Mouse (Mus musculus) kidney, embryonic 15.5 days (tissue): ENCODE results near the gene Ptms. TPM values are rescaled to one million over a fixed set of nuclear protein-coding genes. Genes with fewer than 3 reads are reported as not detected.
A peak's percentile ranks its signal among the peaks of the same experiment; 100 is the strongest.

Experiments
- ATAC-seq: fragments of 200-750 bp; cut with Nextera tagmentation; replicated peaks from 2 replicates; pipeline ENCODE4 v1.8.0; 2017; ENCODE audit warnings: moderate TSS enrichment; ENCODE audit not compliant: low FRiP score
- H3K27ac ChIP-seq: fragments of 300-500 bp; sonication (generic); 2 replicates; pipeline ENCODE4 v1.5.1; 2015; ENCODE audit warnings: mild to moderate bottlenecking, inconsistent platforms
- H3K27me3 ChIP-seq: fragments of 300-500 bp; sonication (generic); 2 replicates; pipeline ENCODE4 v1.6.1; 2015; ENCODE audit warnings: inconsistent platforms
- H3K36me3 ChIP-seq: fragments of 300-500 bp; sonication (generic); 2 replicates; pipeline ENCODE4 v1.6.1; 2015; ENCODE audit warnings: inconsistent platforms
- H3K4me1 ChIP-seq: fragments of 300-500 bp; sonication (generic); 2 replicates; pipeline ENCODE4 v1.6.1; 2015; ENCODE audit warnings: inconsistent platforms
- H3K4me2 ChIP-seq: fragments of 300-500 bp; sonication (generic); 2 replicates; pipeline ENCODE4 v1.6.1; 2015; ENCODE audit warnings: moderate library complexity, mild to moderate bottlenecking, inconsistent platforms
- H3K4me3 ChIP-seq: fragments of 300-500 bp; sonication (generic); replicated peaks from 2 replicates; pipeline ENCODE4 v1.5.1; 2015; ENCODE audit warnings: mild to moderate bottlenecking, inconsistent platforms
- H3K9ac ChIP-seq: fragments of 300-500 bp; sonication (generic); 2 replicates; pipeline ENCODE4 v1.6.1; 2015; ENCODE audit warnings: mild to moderate bottlenecking, inconsistent platforms
- H3K9me3 ChIP-seq: fragments of 300-500 bp; sonication (generic); replicated peaks from 2 replicates; pipeline ENCODE4 v1.6.1; 2016; ENCODE audit warnings: inconsistent platforms
- WGBS: fragments of 180-500 bp; shearing (Covaris S2); methylation state at CpG from one replicate; pipeline ENCODE4 v1.1.7; 2015; ENCODE audit warnings: mixed read lengths; 5-methylcytosine and 5-hydroxymethylcytosine counted together
- polyA plus RNA-seq: library from polyadenylated mRNA; unstranded; fragments of >200 nt; fragmentation: Nextera tagmentation; extraction: Ambion mirVana; gene quantifications from 2 replicates; pipeline ENCODE4 v1.2.1, GENCODE M21; 2015

The Ptms gene
- polyA plus RNA-seq, 1 experiment from 2014 or later, result 320 TPM

- Histone ChIP-seq H3K36me3 (peaks cover 17% of the 10 kb centered on the region), H3K27ac (no peak overlapping the region), H3K4me3 (no peak overlapping the region), H3K4me2 (no peak overlapping the region), H3K9ac (no peak overlapping the region), H3K27me3 (no peaks in the 10 kb centered on the region), H3K4me1 (no peaks in the 10 kb centered on the region), H3K9me3 (no peaks in the 10 kb centered on the region)
- whole genome bisulfite sequencing, result 88% methylated on average over 3 of the region's 3 CpGs
- ATAC-seq, result no peak
These were observed 23.6 kb upstream of the Ptms start for GRCm38 (mm10) chr6:124943526-124943925.

GRCm38 (mm10) chr6:124941679-124942078, 21.8 kb upstream of the Ptms start:
- 97% methylated on average over 1 of the region's 1 CpGs for WGBS
- Histone ChIP-seq H3K9me3 (no peaks in the 10 kb centered on the region), H3K4me3 (no peak overlapping the region), H3K4me1 (no peaks in the 10 kb centered on the region), H3K27me3 (no peaks in the 10 kb centered on the region), H3K27ac (no peak overlapping the region), H3K36me3 (peaks cover 35% of the 10 kb centered on the region), H3K9ac (no peak overlapping the region), H3K4me2 (no peak overlapping the region)
- no peak for ATAC-seq

- Histone ChIP-seq H3K4me1 (peaks cover 17% of the 10 kb centered on the region), H3K36me3 (peaks cover 67% of the 10 kb centered on the region), H3K27ac (no peak overlapping the region), H3K9me3 (no peaks in the 10 kb centered on the region), H3K9ac (no peak overlapping the region), H3K4me2 (no peak overlapping the region), H3K4me3 (no peak overlapping the region), H3K27me3 (no peaks in the 10 kb centered on the region)
- WGBS, result 92% methylated on average over 7 of the region's 7 CpGs
- ATAC-seq, result peak; percentile 52
These were observed 18.7 kb upstream of the Ptms start for GRCm38 (mm10) chr6:124938554-124938953.

- H3K27me3 ChIP-seq, result no peaks in the 10 kb centered on the region
- 81% methylated on average over 2 of the region's 2 CpGs for WGBS
- no peak overlapping the region for H3K4me3 ChIP-seq
- H3K9me3 ChIP-seq, result no peaks in the 10 kb centered on the region
- H3K4me2 ChIP-seq, result no peak overlapping the region
- H3K36me3 ChIP-seq, result peaks cover 76% of the 10 kb centered on the region
- ATAC-seq, result no peak
- H3K4me1 ChIP-seq, result peaks cover 26% of the 10 kb centered on the region
- no peak overlapping the region for H3K9ac ChIP-seq
- no peak overlapping the region for H3K27ac ChIP-seq
These were observed 17.6 kb upstream of the Ptms start for GRCm38 (mm10) chr6:124937493-124937892.

GRCm38 (mm10) chr6:124936681-124937080, 16.8 kb upstream of the Ptms start:
- 74% methylated on average over 1 of the region's 1 CpGs for WGBS
- peaks cover 31% of the 10 kb centered on the region for H3K4me1 ChIP-seq
- no peak overlapping the region for H3K27ac ChIP-seq
- ATAC-seq, result no peak
- no peaks in the 10 kb centered on the region for H3K27me3 ChIP-seq
- peaks cover 77% of the 10 kb centered on the region for H3K36me3 ChIP-seq
- no peak overlapping the region for H3K9ac ChIP-seq
- no peak overlapping the region for H3K4me3 ChIP-seq
- no peaks in the 10 kb centered on the region for H3K9me3 ChIP-seq
- H3K4me2 ChIP-seq, result no peak overlapping the region

GRCm38 (mm10) chr6:124934670-124935069, 14.8 kb upstream of the Ptms start:
- Histone ChIP-seq H3K9ac (no peak overlapping the region), H3K27ac (no peak overlapping the region), H3K9me3 (no peaks in the 10 kb centered on the region), H3K4me2 (no peak overlapping the region), H3K4me1 (peaks cover 40% of the 10 kb centered on the region), H3K36me3 (peaks cover 71% of the 10 kb centered on the region), H3K27me3 (no peaks in the 10 kb centered on the region), H3K4me3 (no peak overlapping the region)
- WGBS, result 93% methylated on average over 7 of the region's 7 CpGs
- no peak for ATAC-seq

GRCm38 (mm10) chr6:124933127-124933526, 13.2 kb upstream of the Ptms start:
- Histone ChIP-seq H3K27ac (no peak overlapping the region), H3K4me1 (peaks cover 44% of the 10 kb centered on the region), H3K36me3 (peaks cover 56% of the 10 kb centered on the region), H3K9me3 (no peaks in the 10 kb centered on the region), H3K4me2 (peak overlapping the region; percentile 79), H3K4me3 (peak overlapping the region; percentile 99; the same call in 1 of the 2 replicates), H3K27me3 (no peaks in the 10 kb centered on the region), H3K9ac (no peak overlapping the region)
- 91% methylated on average over 3 of the region's 3 CpGs for WGBS
- ATAC-seq, result no peak

GRCm38 (mm10) chr6:124932314-124932695, 12.4 kb upstream of the Ptms start:
- ATAC-seq, result no peak

GRCm38 (mm10) chr6:124931525-124932313, 11.8 kb upstream of the Ptms start:
- H3K4me3 ChIP-seq, result peak overlapping the region; percentile 99

More at GRCm38 (mm10) chr6:124932314-124932695, 12.4 kb upstream of the Ptms start:
- no peaks in the 10 kb centered on the region for H3K9me3 ChIP-seq
- H3K4me1 ChIP-seq, result peaks cover 44% of the 10 kb centered on the region
- peaks cover 47% of the 10 kb centered on the region for H3K36me3 ChIP-seq
- peak overlapping the region; percentile 99 for H3K4me3 ChIP-seq
- peak overlapping the region; percentile 79 for H3K4me2 ChIP-seq
- peak overlapping the region; percentile 98 for H3K27ac ChIP-seq
- no peaks in the 10 kb centered on the region for H3K27me3 ChIP-seq
- H3K9ac ChIP-seq, result peak overlapping the region; percentile 97
- WGBS, result 33% methylated on average over 12 of the region's 12 CpGs

GRCm38 (mm10) chr6:124930754-124931524, 11.0 kb upstream of the Ptms start, which contains the start of gene Mlf2:
TSS of gene Mlf2 (plus strand) at chr6:124931386.
- Histone ChIP-seq H3K4me1 (peaks cover 46% of the 10 kb centered on the region), H3K9ac (peak within 1 kb of the TSS; percentile 97), H3K27ac (peak within 1 kb of the TSS; percentile 98), H3K4me2 (peak within 1 kb of the TSS; percentile 79), H3K9me3 (no peaks in the 10 kb centered on the region), H3K4me3 (peak within 1 kb of the TSS; percentile 99), H3K36me3 (peaks cover 34% of the 10 kb centered on the region), H3K27me3 (no peaks in the 10 kb centered on the region)
- ATAC-seq, result peak; percentile 95
- WGBS, result under 1% methylated on average over 59 of the region's 64 CpGs

More at GRCm38 (mm10) chr6:124931525-124932313, 11.8 kb upstream of the Ptms start:
- H3K27me3 ChIP-seq, result no peaks in the 10 kb centered on the region
- H3K27ac ChIP-seq, result peak overlapping the region; percentile 98
- H3K36me3 ChIP-seq, result peaks cover 42% of the 10 kb centered on the region
- H3K9ac ChIP-seq, result peak overlapping the region; percentile 97
- no peaks in the 10 kb centered on the region for H3K9me3 ChIP-seq
- H3K4me2 ChIP-seq, result peak overlapping the region; percentile 79
- WGBS, result under 1% methylated on average over 48 of the region's 48 CpGs
- peak; percentile 47 for ATAC-seq
- peaks cover 44% of the 10 kb centered on the region for H3K4me1 ChIP-seq

GRCm38 (mm10) chr6:124930231-124930630, 10.3 kb upstream of the Ptms start:
- Histone ChIP-seq H3K4me1 (peaks cover 52% of the 10 kb centered on the region), H3K4me3 (peak overlapping the region; percentile 99), H3K9ac (peak overlapping the region; percentile 42), H3K27ac (peak overlapping the region; percentile 98), H3K9me3 (no peaks in the 10 kb centered on the region), H3K36me3 (peaks cover 27% of the 10 kb centered on the region), H3K27me3 (no peaks in the 10 kb centered on the region), H3K4me2 (peak overlapping the region; percentile 79)
- ATAC-seq, result no peak
- WGBS, result 23% methylated on average over 1 of the region's 1 CpGs

- ATAC-seq, result no peak
- 35% methylated on average over 5 of the region's 5 CpGs for WGBS
These were observed 6.0 kb upstream of the Ptms start for GRCm38 (mm10) chr6:124925941-124926340.

More at GRCm38 (mm10) chr6:124925941-124926340, 6.0 kb upstream of the Ptms start:
- Histone ChIP-seq H3K36me3 (no peaks in the 10 kb centered on the region), H3K4me1 (peaks cover 40% of the 10 kb centered on the region), H3K9ac (no peak overlapping the region), H3K9me3 (no peaks in the 10 kb centered on the region), H3K4me2 (peak overlapping the region; percentile 34), H3K27ac (peak overlapping the region; percentile 84), H3K27me3 (no peaks in the 10 kb centered on the region), H3K4me3 (no peak overlapping the region)
